Mouse (Mus musculus) bone marrow macrophage, adult 2 months (primary cell): Measurements from ENCODE around the gene Twf1.

Experiments used
- CTCF ChIP-seq: IDR thresholded peaks from 2 replicates; pipeline ENCODE4 v1.5.1; 2012; ENCODE audit warnings: low read depth, mild to moderate bottlenecking, low read length, moderate library complexity
- POLR2A ChIP-seq: IDR thresholded peaks from 2 replicates; pipeline ENCODE4 v1.6.1; 2012; ENCODE audit warnings: mild to moderate bottlenecking, low read depth, low read length, borderline replicate concordance

- TF ChIP-seq CTCF (no peak), POLR2A (no peak)
These were observed 45.5 kb downstream of the Twf1 start for GRCm38 (mm10) chr15:94544052-94544636.
